Mouse (Mus musculus) cerebellum, adult 2 months (tissue): ENCODE data around the gene Cenpx.

Experiments
- CTCF ChIP-seq: fragments of 200-500 bp; IDR thresholded peaks from 2 replicates; pipeline ENCODE4 v1.5.1; 2011; ENCODE audit warnings: low read depth, mild to moderate bottlenecking, control low read depth, low read length, moderate library complexity, borderline replicate concordance; ENCODE audit not compliant: insufficient read depth
- POLR2A ChIP-seq: fragments of 200-500 bp; IDR thresholded peaks from 2 replicates; pipeline ENCODE4 v1.6.1; 2011; ENCODE audit warnings: low read length, control low read depth, borderline replicate concordance; ENCODE audit not compliant: insufficient read depth

- TF ChIP-seq CTCF (no peak), POLR2A (no peak)
These were observed 46.7 kb upstream of the Cenpx start for GRCm38 (mm10) chr11:120760236-120760635.
